Mouse (Mus musculus): Measurements from ENCODE around the gene Olfr1448.
"Not testable (repeated sequence)": the region's sequence is repeated elsewhere in the genome, so short reads cannot be mapped to it uniquely, and the experiment has no call there.

Olfr1448 gene

DNA sequence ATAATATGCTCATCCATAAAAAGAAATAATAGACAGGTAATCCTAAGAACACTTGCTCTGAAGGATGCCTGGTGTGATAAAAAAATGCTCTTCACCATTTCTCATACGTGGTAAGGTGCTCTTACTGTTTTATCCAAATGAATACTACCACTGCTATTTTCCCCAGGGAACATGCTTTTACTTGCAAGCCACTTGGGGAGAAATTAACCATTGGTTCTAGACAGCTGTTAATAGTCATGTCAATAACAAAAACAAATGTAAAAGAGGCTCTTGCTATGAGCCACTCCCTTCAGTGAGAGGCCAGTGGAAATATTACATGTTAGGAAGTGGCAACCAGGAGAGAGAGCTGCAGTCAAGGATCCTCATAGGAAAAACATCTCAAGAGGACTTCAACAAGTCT, at the start of gene Olfr1448:
Gene Olfr1448 (minus strand): TSS at position 101 of the 400 bp plus-strand sequence.
- DNase-seq (ENCODE audit: extremely low read depth, insufficient read length, low spot score), result no peak

DNA sequence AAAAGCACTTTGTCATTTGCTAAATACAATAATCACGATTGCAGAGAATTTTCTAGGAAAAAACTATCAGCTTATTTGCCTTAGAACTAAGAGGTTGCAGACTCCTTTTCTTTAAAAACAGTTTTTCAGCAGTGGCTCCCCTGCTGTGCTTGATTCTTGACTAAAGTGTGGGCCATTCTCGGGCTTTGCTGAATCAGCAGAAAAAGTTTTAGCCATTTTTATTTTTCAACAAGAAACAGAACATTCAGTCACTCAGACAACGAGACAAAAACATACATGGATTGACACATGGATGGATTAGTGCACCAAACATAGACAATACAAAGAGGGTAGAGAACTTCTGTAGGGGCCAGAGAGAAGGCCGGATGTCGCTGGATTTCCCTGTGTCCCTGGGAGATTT, 45.9 kb upstream of the Olfr1448 start:
- DNase-seq (ENCODE audit: extremely low read depth, insufficient read length, low spot score), result not testable (repeated sequence)

DNA sequence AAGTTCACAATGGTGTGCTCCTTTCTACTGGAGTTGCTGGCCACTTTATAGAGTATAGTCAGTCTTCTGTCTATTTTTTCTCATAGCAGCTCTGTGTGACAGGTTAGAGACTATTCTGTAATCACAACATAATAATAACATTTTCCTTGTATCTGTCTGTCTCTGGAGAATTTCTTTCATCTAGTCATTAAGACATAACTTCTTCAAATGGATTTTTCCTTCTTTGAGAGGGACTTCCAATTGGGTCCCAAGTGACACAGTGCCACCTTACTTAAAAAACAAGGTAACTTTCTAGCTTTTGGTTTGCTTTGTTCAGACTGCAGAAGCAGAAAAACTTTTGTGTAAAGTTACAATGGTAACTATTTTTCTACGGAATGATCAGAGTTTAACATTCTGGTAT, 25.7 kb upstream of the Olfr1448 start, which contains the start of gene Olfr1450:
Gene Olfr1450 (plus strand): TSS at position 301 of the 400 bp plus-strand sequence.
- no peak for DNase-seq (ENCODE audit: extremely low read depth, insufficient read length, low spot score)

DNA sequence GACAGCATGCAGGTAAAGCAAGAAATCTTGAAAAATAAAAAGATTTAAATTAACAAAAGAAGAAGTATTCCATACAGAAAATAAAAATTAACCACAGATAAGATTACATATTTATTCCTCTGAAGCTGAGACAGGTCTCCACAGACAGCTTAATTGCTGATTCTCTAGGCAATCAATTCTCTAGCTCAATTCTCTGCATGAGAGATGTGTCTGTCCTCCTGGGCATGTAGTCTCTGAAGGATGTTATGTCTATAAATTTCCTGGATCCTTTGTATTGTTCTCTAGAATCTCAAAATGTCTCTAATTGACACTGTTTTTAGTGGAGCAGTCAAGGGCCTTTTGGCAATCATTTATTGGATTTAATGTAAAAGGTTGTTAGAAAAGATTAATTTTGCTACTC, 6.3 kb upstream of the Olfr1448 start, which contains the start of gene Olfr1449:
Gene Olfr1449 (plus strand): TSS at position 301 of the 400 bp plus-strand sequence.
- DNase-seq (ENCODE audit: extremely low read depth, insufficient read length, low spot score), result no peak

DNA sequence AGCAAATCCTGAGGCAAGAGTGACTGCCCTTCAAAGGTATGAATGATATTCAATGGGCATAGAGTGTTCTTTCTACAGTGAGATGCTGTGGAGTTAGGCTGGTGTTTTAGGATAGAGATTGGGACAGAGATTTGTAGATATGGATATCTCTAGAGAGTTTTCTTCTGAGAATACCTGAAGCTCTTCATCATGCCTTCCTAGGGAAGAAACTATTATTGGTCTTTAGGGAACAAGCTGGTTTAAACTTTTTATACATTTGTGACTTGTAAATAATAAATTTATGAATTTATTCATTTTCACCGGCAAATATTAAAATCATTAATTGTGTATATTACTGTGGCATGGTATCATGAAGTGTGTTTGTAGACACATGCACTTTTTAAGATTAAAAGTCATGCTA, 20.6 kb downstream of the Olfr1448 start, which contains the start of gene Olfr1447:
Gene Olfr1447 (minus strand): TSS at position 101 of the 400 bp plus-strand sequence.
- no peak for DNase-seq (ENCODE audit: extremely low read depth, insufficient read length, low spot score)

DNA sequence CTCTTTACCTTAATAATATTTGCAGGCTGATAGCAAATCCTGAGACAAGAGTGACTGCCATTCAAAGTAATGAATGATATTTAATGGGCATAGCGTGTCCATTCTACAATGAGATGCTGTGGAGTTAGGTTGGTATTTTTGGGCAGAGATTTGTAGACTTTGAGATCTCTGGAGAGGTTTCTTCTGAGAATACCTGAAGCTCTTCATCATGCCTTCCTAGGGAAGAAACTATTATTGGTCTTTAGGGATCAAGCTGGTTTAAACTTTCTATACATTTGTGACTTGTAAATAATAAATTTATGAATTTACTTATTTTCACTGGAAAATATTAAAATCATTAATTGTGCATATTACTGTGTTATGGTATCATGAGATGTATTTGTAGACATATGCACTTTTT, 30.8 kb downstream of the Olfr1448 start, which contains the start of gene Olfr1446:
Gene Olfr1446 (minus strand): TSS at position 101 of the 400 bp plus-strand sequence.
- DNase-seq (ENCODE audit: extremely low read depth, insufficient read length, low spot score), result no peak

DNA sequence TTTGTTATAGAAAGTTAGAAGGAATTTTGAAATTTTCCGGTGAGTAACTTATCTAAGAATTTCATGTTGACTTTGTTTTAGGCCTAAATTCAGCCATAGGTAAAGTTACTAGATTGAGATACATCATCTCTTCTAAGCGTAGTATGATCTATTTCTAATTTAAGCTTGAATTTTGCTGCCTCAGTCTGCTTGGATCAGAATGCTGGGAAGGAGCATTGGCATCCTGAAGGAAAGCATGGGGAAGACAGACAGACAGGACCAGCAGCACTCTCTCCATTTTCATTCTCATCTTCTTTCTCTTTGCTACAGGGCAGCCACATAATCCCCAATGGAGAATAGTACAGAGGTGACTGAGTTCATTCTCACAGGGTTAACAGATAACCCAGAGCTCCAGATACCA, 40.7 kb downstream of the Olfr1448 start, which contains the start of gene Olfr1445:
Gene Olfr1445 (plus strand): TSS at position 301 of the 400 bp plus-strand sequence.
- DNase-seq (ENCODE audit: extremely low read depth, insufficient read length, low spot score), result no peak

Measured in 3134 (cell line).